Mouse (Mus musculus) spleen, adult 2 months (tissue): ENCODE results near the gene Lrmda. TPM values are rescaled to one million over a fixed set of nuclear protein-coding genes. Genes with fewer than 3 reads are reported as not detected.

ENCODE experiments used
- DNase-seq, 2 experiments: peaks; one replicate each; pipeline versions ENCODE4 v3.0.0 to v3.0.0-alpha.2; 2012 to 2021; ENCODE audit warnings: low spot score in 2 of 2, low read depth in 1 of 2
- H3K27ac ChIP-seq: fragments of 200-500 bp; 2 replicates; pipeline ENCODE4 v1.5.1; 2012; ENCODE audit warnings: low read length, inconsistent platforms; ENCODE audit not compliant: insufficient read depth
- H3K27me3 ChIP-seq: fragments of 200-500 bp; 2 replicates; pipeline ENCODE4 v1.6.1; 2012; ENCODE audit warnings: mild to moderate bottlenecking, moderate library complexity, low read length, inconsistent platforms; ENCODE audit not compliant: control insufficient read depth, insufficient read depth
- H3K36me3 ChIP-seq: fragments of 200-500 bp; 2 replicates; pipeline ENCODE4 v1.6.1; 2012; ENCODE audit warnings: mild to moderate bottlenecking, low read length, inconsistent platforms; ENCODE audit not compliant: control insufficient read depth, insufficient read depth
- H3K4me1 ChIP-seq: fragments of 200-500 bp; 2 replicates; pipeline ENCODE4 v1.6.1; 2011; ENCODE audit warnings: inconsistent platforms; ENCODE audit not compliant: control insufficient read depth, insufficient read depth, insufficient read length
- H3K4me3 ChIP-seq: fragments of 200-500 bp; 2 replicates; pipeline ENCODE4 v1.5.1; 2011; ENCODE audit warnings: mild to moderate bottlenecking, inconsistent platforms; ENCODE audit not compliant: insufficient read depth, insufficient read length; ENCODE audit errors: extremely low read depth
- CTCF ChIP-seq: fragments of 200-500 bp; IDR thresholded peaks from 2 replicates; pipeline ENCODE4 v1.5.1; 2011; ENCODE audit warnings: mild to moderate bottlenecking, inconsistent platforms; ENCODE audit not compliant: insufficient read depth, insufficient read length, insufficient replicate concordance; ENCODE audit errors: extremely low read depth
- POLR2A ChIP-seq: fragments of 200-500 bp; IDR thresholded peaks from 2 replicates; pipeline ENCODE4 v1.6.1; 2011; ENCODE audit warnings: low read depth, low read length, inconsistent platforms
- WGBS: fragments of 180-500 bp; shearing (Covaris S2); methylation state at CpG from one replicate; pipeline ENCODE4 v1.1.7; 2018; 5-methylcytosine and 5-hydroxymethylcytosine counted together
- polyA plus RNA-seq: library from polyadenylated mRNA; depleted of rRNA; stranded (reverse); fragments of >200 nt; gene quantifications from 2 replicates; pipeline ENCODE4 v1.2.3, GENCODE M21; 2012

Lrmda gene
- polyA plus RNA-seq, 1 experiment = 0.37 TPM

GRCm38 (mm10) chr14:22928683-22929082 is 909.2 kb downstream of the Lrmda start:
- Histone ChIP-seq H3K36me3 (no peaks in the 10 kb centered on the region), H3K4me3 (no peak overlapping the region), H3K27ac (no peak overlapping the region), H3K4me1 (no peaks in the 10 kb centered on the region), H3K27me3 (no peaks in the 10 kb centered on the region)
- WGBS = 81% methylated on average over 1 of the region's 1 CpGs
- TF ChIP-seq CTCF = no peak
- TF ChIP-seq POLR2A = no peak
- DNase-seq = no peak

- TF ChIP-seq POLR2A (no peak), CTCF (no peak)
- no peak overlapping the region for H3K27ac ChIP-seq
- no peaks in the 10 kb centered on the region for H3K4me1 ChIP-seq
- WGBS = 89% methylated on average over 2 of the region's 2 CpGs
- H3K4me3 ChIP-seq = no peak overlapping the region
- no peaks in the 10 kb centered on the region for H3K36me3 ChIP-seq
- no peak for DNase-seq
- no peaks in the 10 kb centered on the region for H3K27me3 ChIP-seq
These were observed 910.1 kb downstream of the Lrmda start for GRCm38 (mm10) chr14:22929585-22929984.

- Histone ChIP-seq H3K36me3 (no peaks in the 10 kb centered on the region), H3K27ac (no peak overlapping the region), H3K27me3 (no peaks in the 10 kb centered on the region), H3K4me1 (no peaks in the 10 kb centered on the region), H3K4me3 (no peak overlapping the region)
- DNase-seq = no peak
- no peak for TF ChIP-seq POLR2A
- TF ChIP-seq CTCF = no peak
- WGBS = 91% methylated on average over 9 of the region's 9 CpGs
These were observed 911.1 kb downstream of the Lrmda start for GRCm38 (mm10) chr14:22930488-22931046.

- Histone ChIP-seq H3K27me3 (no peaks in the 10 kb centered on the region), H3K36me3 (no peaks in the 10 kb centered on the region), H3K27ac (no peak overlapping the region), H3K4me3 (no peak overlapping the region), H3K4me1 (no peaks in the 10 kb centered on the region)
- TF ChIP-seq POLR2A (no peak), CTCF (no peak)
- DNase-seq = no peak
- WGBS = 90% methylated on average over 4 of the region's 4 CpGs
These were observed 911.8 kb downstream of the Lrmda start for GRCm38 (mm10) chr14:22931114-22931822.

GRCm38 (mm10) chr14:22936701-22937100 is 917.2 kb downstream of the Lrmda start:
- Histone ChIP-seq H3K27ac (no peak overlapping the region), H3K27me3 (no peaks in the 10 kb centered on the region), H3K4me3 (no peak overlapping the region), H3K4me1 (no peaks in the 10 kb centered on the region), H3K36me3 (no peaks in the 10 kb centered on the region)
- TF ChIP-seq CTCF (no peak), POLR2A (no peak)
- 79% methylated on average over 3 of the region's 3 CpGs for WGBS
- no peak for DNase-seq

- no peaks in the 10 kb centered on the region; the same call in 1 of the 2 replicates for H3K4me1 ChIP-seq
- no peak overlapping the region for H3K27ac ChIP-seq
- no peak overlapping the region for H3K4me3 ChIP-seq
- no peaks in the 10 kb centered on the region for H3K36me3 ChIP-seq
- H3K27me3 ChIP-seq = no peaks in the 10 kb centered on the region
- DNase-seq = no peak
- WGBS = 71% methylated on average over 2 of the region's 2 CpGs
- no peak for TF ChIP-seq POLR2A
- TF ChIP-seq CTCF = no peak
These were observed 921.1 kb downstream of the Lrmda start for GRCm38 (mm10) chr14:22940576-22940975.

GRCm38 (mm10) chr14:22942569-22942968 is 923.1 kb downstream of the Lrmda start:
- no peak overlapping the region for H3K27ac ChIP-seq
- no peak for DNase-seq
- 92% methylated on average over 2 of the region's 2 CpGs for WGBS
- no peak overlapping the region for H3K4me3 ChIP-seq
- no peaks in the 10 kb centered on the region for H3K27me3 ChIP-seq
- H3K4me1 ChIP-seq = no peaks in the 10 kb centered on the region; the same call in 1 of the 2 replicates
- H3K36me3 ChIP-seq = no peaks in the 10 kb centered on the region
- no peak for TF ChIP-seq CTCF
- no peak for TF ChIP-seq POLR2A
